Mouse (Mus musculus) layer of hippocampus, postnatal 25 days (tissue): Measurements from ENCODE around the gene Syngr2. TPM values are rescaled to one million over a fixed set of nuclear protein-coding genes. Genes with fewer than 3 reads are reported as not detected.

Experiments used
- DNase-seq, 2 experiments: peaks; one replicate each; pipeline ENCODE4 v3.0.0; 2022; ENCODE audit warnings: mixed read lengths in 2 of 2, low spot score in 1 of 2; ENCODE audit errors: extremely low spot score in 1 of 2
- total RNA-seq, 2 experiments: library from RNA; stranded (reverse); gene quantifications; 2 replicates each; pipeline ENCODE4 v1.2.3; 2021

Syngr2 gene
- 10 to 100 TPM; 10.8 to 11.1 TPM for total RNA-seq

DNA sequence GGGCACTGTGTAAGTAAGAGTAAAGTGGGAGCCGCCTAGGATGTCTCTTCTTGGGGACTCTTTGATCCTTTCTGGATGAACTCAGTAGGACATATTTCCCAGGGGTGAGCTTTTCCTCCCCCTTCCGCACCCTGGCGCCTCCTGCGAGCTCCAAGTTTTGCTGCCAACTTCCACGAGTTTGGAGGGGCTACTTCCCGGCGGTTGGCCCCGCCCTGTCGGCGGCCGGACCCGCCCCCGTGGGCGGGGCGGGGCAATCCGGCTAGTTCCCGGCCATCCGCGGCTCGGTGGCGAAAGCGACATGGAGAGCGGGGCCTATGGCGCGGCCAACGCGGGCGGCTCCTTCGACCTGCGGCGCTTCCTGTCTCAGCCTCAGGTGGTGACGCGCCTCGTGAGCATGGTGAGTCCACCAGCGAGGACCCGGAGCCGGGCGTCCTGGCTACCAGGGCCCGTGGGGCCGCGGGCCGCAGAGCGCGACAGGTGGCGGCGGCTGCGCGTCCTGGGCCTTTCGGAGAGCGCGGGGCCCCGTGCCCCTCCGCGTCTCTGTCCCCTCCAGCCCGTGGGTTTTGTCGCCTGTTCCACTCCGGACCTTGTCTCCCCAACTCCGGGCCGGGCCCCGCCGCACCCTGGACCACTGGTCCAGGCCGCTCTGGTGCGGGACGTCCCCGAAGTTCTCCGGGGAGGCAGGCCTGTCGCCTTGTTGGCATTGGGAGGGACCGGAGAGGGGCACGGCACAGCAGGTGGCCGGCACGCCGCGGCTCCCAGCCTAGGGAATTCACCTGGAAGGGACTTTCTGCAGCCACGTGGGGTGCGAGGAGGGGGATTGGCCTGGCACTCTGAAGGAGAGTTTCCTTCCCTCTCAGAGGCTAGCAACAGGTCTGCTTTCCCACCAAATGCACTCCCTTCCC is at the start of gene Syngr2, which contains the start of gene Gm20708:
Syngr2 (plus strand) TSS at position 262 of the 905 bp plus-strand sequence.
Gm20708 (plus strand) TSS at position 262 of the 905 bp plus-strand sequence.
- peak; percentile 34 to 47 for DNase-seq

GRCm38 (mm10) chr11:117760374-117761119 is 48.9 kb upstream of the Syngr2 start:
- no peak for DNase-seq

DNA sequence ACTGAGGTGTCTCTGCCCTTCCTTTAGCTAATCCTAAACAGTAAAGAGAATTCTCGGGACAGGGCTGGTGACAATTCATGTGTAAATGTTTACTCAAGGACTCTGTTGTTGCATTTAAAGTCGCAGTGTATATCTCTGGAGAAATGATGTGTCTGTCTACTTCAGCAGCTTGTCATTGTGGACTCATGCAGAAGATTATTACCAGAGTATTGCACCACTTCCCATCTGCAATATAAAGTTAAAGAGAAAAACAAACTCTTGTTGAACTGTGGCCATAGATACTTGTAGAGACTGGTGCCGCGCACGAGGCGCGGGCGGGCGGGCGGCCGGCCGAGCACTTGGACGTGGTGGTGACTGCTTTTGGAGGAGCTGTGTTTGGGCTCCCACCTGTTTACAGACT is 47.7 kb upstream of the Syngr2 start:
- no peak for DNase-seq

- no peak for DNase-seq
These were observed 47.2 kb upstream of the Syngr2 start for GRCm38 (mm10) chr11:117762246-117762645.

GRCm38 (mm10) chr11:117764319-117764718 is 45.1 kb upstream of the Syngr2 start:
- DNase-seq = no peak

DNA sequence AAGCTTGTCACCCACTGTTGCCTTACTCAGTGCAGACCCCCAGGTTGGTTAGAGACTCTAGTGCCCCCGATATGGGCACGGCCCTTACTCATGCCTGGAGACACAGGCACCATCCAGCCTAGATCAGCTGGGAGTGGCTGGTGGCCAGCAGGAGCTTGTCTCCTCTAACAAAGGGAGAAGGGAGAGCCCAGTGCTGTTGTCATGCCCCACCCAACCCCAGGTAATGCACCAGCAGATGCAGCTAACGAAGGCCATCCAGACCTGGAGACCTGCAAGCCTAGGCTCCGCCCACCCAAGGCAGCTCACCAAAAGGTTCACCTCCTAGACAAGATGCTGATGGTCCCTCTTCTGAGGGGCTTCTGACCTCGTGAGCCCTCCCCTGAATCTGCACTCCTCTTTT is 44.1 kb upstream of the Syngr2 start:
- no peak for DNase-seq

GRCm38 (mm10) chr11:117766275-117766674 is 43.2 kb upstream of the Syngr2 start:
- DNase-seq = no peak

GRCm38 (mm10) chr11:117768725-117769682 is 40.5 kb upstream of the Syngr2 start:
- DNase-seq = no peak

- no peak for DNase-seq
These were observed 39.8 kb upstream of the Syngr2 start for GRCm38 (mm10) chr11:117769683-117770047.

- no peak for DNase-seq
These were observed 39.1 kb upstream of the Syngr2 start for GRCm38 (mm10) chr11:117770407-117770806.

DNA sequence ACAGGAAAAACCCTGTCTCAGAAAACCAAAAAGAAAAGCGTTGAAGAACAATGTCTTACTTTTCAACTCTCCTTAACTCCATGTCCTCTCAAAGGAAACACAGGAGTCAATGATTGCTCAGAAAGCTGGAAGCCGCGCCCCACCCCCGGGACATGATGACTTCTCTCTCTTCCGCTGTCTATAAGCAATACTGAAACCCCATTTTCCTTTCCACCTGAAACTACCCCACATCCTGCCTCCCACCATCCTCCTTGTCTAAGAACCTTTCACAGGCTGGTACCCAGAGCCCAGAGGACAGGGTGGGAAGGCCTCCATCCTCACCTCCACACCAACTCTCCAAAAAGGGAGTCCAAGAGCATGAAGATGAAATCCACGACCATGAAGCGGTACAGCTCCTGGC is 37.1 kb upstream of the Syngr2 start:
- no peak for DNase-seq

DNA sequence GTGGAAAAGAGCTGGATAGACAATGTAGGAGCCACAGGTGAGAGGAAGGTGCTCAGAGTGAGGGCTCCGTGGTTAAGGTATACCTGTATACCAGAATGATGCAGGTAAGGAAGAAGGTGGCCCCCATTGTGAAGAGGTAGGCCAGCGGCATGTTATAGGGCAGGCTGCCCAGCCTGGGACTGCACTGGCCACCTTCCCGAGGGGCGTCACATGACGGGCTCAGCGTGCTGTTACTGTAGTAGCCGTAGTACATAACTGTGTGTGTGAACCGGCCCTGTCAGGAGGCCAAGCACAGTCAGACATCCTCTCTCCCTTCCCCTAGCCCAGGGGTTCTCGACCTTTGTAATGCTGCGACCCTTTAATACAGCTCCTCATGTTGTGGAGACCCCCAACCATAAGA is 34.5 kb upstream of the Syngr2 start:
- no peak for DNase-seq

- no peak for DNase-seq
These were observed 33.9 kb upstream of the Syngr2 start for GRCm38 (mm10) chr11:117775540-117775939.

GRCm38 (mm10) chr11:117776085-117776792 is 33.2 kb upstream of the Syngr2 start:
- DNase-seq = no peak

DNA sequence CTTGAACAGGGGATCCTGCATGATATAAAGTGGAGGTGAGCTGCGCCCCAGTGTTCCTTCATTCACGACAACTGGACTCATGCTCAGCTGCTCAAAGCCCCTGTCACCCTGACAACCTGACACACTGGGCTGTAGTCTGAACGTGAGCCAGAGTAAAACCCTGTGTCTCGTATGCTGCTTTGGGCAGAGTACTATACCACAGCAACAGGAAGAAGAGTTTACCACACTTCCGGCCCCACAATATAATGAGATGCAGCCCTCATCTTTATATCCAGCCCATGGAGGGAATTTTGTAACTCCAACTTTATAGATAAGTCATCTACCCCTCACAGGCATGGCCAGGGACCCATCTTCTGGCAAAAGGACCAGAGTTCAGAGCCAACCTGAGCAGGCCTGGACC is 32.4 kb upstream of the Syngr2 start:
- no peak for DNase-seq

DNA sequence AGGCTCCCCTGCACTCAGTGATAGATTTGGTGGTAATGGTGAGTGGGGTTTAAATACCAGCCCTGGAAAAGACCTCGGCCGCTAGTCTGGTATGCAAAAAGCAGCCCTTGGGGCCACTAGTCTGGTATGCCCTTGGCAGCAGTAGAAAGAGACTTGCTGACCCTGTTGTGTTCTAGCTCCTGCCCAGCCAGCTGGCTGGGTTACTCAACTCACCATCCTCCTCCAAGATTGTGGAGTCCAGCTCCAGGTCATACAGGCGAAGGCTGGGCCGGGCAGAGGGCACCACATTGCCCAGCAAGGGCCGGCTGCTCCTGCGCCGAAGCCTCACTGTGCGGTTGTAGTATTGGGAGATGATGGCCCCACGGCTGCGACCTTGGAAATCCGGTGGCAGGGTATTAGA is 31.4 kb upstream of the Syngr2 start:
- DNase-seq = no peak

- DNase-seq = no peak
These were observed 30.5 kb upstream of the Syngr2 start for GRCm38 (mm10) chr11:117778851-117779433.

DNA sequence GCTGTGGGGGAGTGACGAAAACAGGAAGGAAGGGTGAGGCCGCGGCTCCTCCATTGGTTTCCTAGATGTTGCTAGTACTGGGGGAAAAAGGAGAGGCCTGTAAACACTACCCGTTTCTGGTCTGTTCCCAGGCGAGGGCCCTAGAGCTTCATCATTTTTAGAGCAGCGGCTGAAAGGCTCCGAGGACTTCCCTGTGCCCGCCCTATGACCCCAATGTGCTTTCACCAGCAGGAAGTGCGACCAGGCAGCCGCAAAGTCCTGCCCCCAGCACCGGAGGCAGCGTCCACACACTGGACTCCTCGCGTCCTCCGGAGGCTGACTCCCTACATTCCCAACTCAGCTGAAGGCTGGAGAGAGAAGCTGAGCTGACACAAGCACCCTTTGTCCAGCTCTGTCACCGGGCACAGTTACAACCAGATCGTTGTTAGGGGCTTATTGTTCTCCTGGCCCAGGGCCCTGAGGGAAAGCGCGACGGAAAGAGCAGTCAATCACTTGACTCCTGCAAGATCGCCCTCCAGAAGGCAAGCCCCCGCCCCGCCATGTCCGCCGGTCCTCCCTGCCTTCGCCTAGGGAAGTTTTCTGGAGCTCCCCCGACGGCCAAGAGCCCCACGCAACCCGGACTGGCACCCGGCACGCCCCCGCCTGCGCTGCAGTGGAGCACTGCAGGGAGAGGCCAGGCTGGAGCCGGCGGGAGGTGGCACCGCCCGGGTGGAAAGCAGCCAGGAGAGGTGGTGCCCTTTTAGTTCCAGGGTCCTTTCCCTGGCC is 29.9 kb upstream of the Syngr2 start:
- DNase-seq = no peak

- no peak for DNase-seq
These were observed 29.3 kb upstream of the Syngr2 start for GRCm38 (mm10) chr11:117780199-117780515.
